Mouse (Mus musculus): ENCODE measurements around the gene Nudt7. TPM values are rescaled to one million over a fixed set of nuclear protein-coding genes. Genes with fewer than 3 reads are reported as not detected.

The Nudt7 gene
- total and polyA plus RNA-seq, 2 experiments from 2014 or later, result 1.8 to 4.2 TPM

DNA sequence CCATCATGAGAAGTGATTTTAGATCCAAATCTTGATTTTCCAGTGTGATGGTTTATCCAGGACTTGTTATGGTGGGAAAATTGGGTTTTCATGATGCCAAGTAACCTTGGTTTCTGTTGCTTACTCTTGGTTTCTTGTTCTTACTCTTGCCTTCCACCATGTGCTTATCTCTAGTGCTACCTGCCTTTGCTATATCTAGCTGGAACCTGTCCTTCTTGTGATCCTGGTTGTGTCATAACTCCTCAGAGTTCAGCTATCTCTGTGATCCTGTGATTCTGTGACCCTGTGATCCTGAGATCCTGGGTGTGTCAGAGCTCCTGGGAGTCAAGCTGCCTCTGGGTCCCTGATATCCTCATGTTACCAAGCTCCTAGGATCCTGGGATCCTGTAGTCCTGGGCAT, 8.8 kb downstream of the Nudt7 start:
- H3K4me2 ChIP-seq (ENCODE audit: low read depth), result no peak overlapping the region
- no peak overlapping the region for H3K27ac ChIP-seq (ENCODE audit: low read depth, low read length)
- H3K36me3 ChIP-seq (ENCODE audit: insufficient read depth), result no peaks in the 10 kb centered on the region
- no peaks in the 10 kb centered on the region for H3K4me1 ChIP-seq (ENCODE audit: insufficient read depth)
- no peaks in the 10 kb centered on the region for H3K9me3 ChIP-seq (ENCODE audit: low read length)
- ATAC-seq, result no peak
- H3K27me3 ChIP-seq (ENCODE audit: insufficient read depth, low read length), result no peaks in the 10 kb centered on the region
- no peak for TF ChIP-seq CTCF (IDR thresholded peaks at IDR 0.05; ENCODE audit: low read depth)
- no peak overlapping the region for H3K4me3 ChIP-seq (ENCODE audit: low read depth, low read length)
- no peak overlapping the region for H3K9ac ChIP-seq
- no peak for DNase-seq

DNA sequence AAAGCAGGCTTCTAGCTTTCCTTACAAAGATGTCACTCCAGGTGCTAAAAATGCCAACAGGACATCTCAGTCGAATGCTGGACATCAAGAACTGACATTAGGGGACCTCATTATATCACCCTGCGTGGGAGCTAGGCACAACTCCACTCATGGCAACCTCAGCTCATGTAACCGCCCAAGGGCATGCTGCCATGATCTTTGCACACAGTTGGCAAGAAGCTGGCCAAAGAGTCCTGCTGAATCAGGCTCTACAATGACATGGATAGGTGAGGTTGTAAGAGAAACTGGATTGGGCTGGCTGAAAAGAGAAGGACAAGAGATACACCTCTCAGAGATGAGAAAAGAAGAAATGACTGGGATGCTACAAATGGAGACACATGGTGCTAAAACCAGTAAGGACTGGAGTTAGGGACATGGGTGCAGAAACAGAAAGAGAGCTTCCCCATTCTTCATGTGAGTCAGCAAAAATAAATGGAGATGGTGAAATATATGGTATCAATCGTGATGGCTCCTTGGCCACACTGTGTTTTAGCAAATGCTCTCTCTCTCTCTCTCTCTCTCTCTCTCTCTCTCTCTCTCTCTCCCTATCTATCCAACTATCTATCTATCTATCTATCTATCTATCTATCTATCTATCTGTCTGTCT, 10.4 kb downstream of the Nudt7 start:
- no peak overlapping the region for H3K4me3 ChIP-seq (ENCODE audit: low read depth, low read length)
- no peaks in the 10 kb centered on the region for H3K9me3 ChIP-seq (ENCODE audit: low read length)
- H3K27me3 ChIP-seq (ENCODE audit: insufficient read depth, low read length), result no peaks in the 10 kb centered on the region
- no peaks in the 10 kb centered on the region for H3K36me3 ChIP-seq (ENCODE audit: insufficient read depth)
- no peak overlapping the region for H3K27ac ChIP-seq (ENCODE audit: low read depth, low read length)
- 86% methylated on average over 4 of the region's 4 CpGs for WGBS
- no peak for TF ChIP-seq CTCF (IDR thresholded peaks at IDR 0.05; ENCODE audit: low read depth)
- DNase-seq (no peak), ATAC-seq (no peak)
- no peak overlapping the region for H3K9ac ChIP-seq
- H3K4me1 ChIP-seq (ENCODE audit: insufficient read depth), result no peaks in the 10 kb centered on the region
- no peak overlapping the region for H3K4me2 ChIP-seq (ENCODE audit: low read depth)

DNA sequence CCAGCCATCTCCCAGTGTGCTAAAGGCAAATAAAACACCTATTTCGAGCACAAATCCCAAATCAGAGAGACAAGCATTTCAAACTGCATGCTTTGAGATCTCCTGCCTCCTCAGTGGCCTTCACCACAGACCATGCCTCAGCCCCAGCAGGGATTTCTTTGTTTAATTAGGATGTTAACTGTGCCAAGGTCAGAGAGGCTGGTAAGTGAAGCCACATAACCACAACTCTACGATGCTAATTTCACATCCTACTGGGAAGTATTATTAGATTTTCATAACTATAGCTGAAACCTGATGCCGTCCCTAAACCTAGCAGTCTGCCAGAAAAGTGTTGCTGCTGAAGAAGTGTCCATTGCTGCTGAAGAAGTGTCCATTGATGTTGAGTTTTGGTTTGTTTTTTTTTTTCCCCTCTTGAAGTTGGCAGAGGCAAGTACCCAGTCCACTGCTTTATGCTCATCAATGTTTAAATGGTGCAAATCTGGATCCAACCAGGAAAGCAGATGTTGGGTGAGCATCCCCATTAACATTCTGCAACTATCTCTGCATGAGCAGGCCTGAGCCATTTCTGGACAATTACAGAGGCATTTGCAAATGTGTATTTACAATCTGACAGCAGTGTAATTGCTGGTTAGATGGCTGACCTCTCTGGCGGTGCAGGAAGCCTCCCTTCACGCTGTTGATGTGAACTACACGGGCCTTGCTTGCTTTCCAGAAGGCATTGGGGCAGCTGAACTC, 20.1 kb downstream of the Nudt7 start:
- Histone ChIP-seq H3K4me2 (ENCODE audit: low read depth) (no peak overlapping the region), H3K9ac (no peak overlapping the region), H3K4me1 (ENCODE audit: insufficient read depth) (no peaks in the 10 kb centered on the region), H3K9me3 (ENCODE audit: low read length) (no peaks in the 10 kb centered on the region), H3K36me3 (ENCODE audit: insufficient read depth) (no peaks in the 10 kb centered on the region), H3K27me3 (ENCODE audit: insufficient read depth, low read length) (no peaks in the 10 kb centered on the region), H3K4me3 (ENCODE audit: low read depth, low read length) (no peak overlapping the region), H3K27ac (ENCODE audit: low read depth, low read length) (no peak overlapping the region)
- DNase-seq, result no peak
- no peak for ATAC-seq
- WGBS, result 66% methylated on average over 6 of the region's 6 CpGs
- TF ChIP-seq CTCF (IDR thresholded peaks at IDR 0.05; ENCODE audit: low read depth), result no peak

DNA sequence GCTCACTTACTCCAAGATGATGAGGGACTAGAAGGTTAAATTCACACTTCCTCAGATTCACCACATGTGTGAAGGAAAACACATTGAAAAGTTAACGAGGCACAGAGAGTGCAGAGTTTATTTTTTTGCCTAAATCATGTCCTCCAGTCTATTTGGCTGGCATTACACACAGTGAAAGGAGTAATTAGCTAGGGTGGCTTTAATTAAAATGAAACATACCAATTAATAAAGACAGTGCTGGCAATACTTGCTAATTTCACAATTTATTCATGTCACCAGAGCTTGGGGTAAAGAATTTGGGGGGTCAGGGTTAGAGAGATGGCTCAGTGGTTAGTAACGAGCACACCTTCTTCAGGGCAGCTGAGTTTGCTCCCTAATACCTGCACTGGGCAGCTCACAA, 25.2 kb downstream of the Nudt7 start:
- no peak overlapping the region for H3K4me3 ChIP-seq (ENCODE audit: low read depth, low read length)
- no peak for DNase-seq
- no peaks in the 10 kb centered on the region for H3K9me3 ChIP-seq (ENCODE audit: low read length)
- no peaks in the 10 kb centered on the region for H3K4me1 ChIP-seq (ENCODE audit: insufficient read depth)
- no peak overlapping the region for H3K27ac ChIP-seq (ENCODE audit: low read depth, low read length)
- 35% methylated on average over 2 of the region's 2 CpGs for WGBS
- H3K36me3 ChIP-seq (ENCODE audit: insufficient read depth), result no peaks in the 10 kb centered on the region
- H3K4me2 ChIP-seq (ENCODE audit: low read depth), result no peak overlapping the region
- no peak overlapping the region for H3K9ac ChIP-seq
- ATAC-seq, result no peak
- no peak for TF ChIP-seq CTCF (IDR thresholded peaks at IDR 0.05; ENCODE audit: low read depth)
- no peaks in the 10 kb centered on the region for H3K27me3 ChIP-seq (ENCODE audit: insufficient read depth, low read length)

DNA sequence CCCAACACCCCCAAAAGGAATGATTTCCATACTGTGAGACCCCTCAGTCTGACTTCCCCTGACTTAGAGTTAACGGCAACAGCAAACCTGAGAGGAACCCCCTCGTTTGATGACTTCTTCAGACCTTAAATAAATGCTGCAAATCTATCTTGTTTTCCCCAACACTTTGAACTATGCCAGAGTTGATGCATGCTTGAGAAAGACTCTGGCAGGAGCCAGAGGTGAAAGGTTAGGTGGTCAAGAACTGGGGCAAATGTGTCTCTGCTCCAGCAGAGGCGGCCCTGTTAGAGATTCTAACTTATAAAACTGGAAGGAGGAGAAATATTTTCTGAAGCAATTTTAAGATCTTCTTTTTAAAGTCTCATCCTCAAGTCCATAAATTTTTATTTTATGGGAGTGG, 26.3 kb downstream of the Nudt7 start:
- Histone ChIP-seq H3K4me3 (ENCODE audit: low read depth, low read length) (no peak overlapping the region), H3K9me3 (ENCODE audit: low read length) (no peaks in the 10 kb centered on the region), H3K9ac (no peak overlapping the region), H3K27ac (ENCODE audit: low read depth, low read length) (no peak overlapping the region), H3K4me1 (ENCODE audit: insufficient read depth) (no peaks in the 10 kb centered on the region), H3K27me3 (ENCODE audit: insufficient read depth, low read length) (no peaks in the 10 kb centered on the region), H3K4me2 (ENCODE audit: low read depth) (no peak overlapping the region), H3K36me3 (ENCODE audit: insufficient read depth) (no peaks in the 10 kb centered on the region)
- WGBS, result 90% methylated on average over 3 of the region's 3 CpGs
- ATAC-seq (no peak), DNase-seq (no peak)
- TF ChIP-seq CTCF (IDR thresholded peaks at IDR 0.05; ENCODE audit: low read depth), result no peak

DNA sequence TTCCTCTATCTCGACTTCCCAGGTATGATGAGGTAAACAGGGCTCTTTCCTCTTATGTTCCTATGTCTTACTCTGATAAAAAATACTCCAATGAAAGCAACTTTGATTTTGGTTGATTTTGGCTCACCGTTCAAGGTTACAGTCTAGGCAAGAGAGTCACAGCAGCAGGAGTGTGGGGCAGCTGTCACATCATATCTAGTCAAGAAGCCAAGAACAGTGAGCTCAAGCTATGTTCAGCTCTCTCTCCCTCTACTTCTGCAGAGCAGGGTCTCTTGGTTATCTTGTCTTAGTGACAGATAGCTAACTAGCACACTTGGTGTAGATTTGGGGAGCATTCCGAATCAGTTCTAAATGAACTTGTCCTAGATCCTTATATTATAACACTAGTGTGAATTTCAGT, 30.5 kb downstream of the Nudt7 start:
- no peak for TF ChIP-seq CTCF (IDR thresholded peaks at IDR 0.05; ENCODE audit: low read depth)
- no peak overlapping the region for H3K4me2 ChIP-seq (ENCODE audit: low read depth)
- no peaks in the 10 kb centered on the region for H3K4me1 ChIP-seq (ENCODE audit: insufficient read depth)
- no peak for ATAC-seq
- no peaks in the 10 kb centered on the region for H3K9me3 ChIP-seq (ENCODE audit: low read length)
- H3K27ac ChIP-seq (ENCODE audit: low read depth, low read length), result no peak overlapping the region
- H3K36me3 ChIP-seq (ENCODE audit: insufficient read depth), result no peaks in the 10 kb centered on the region
- no peak for DNase-seq
- WGBS, result 91% methylated on average over 3 of the region's 3 CpGs
- no peak overlapping the region for H3K9ac ChIP-seq
- H3K4me3 ChIP-seq (ENCODE audit: low read depth, low read length), result no peak overlapping the region
- no peaks in the 10 kb centered on the region for H3K27me3 ChIP-seq (ENCODE audit: insufficient read depth, low read length)

DNA sequence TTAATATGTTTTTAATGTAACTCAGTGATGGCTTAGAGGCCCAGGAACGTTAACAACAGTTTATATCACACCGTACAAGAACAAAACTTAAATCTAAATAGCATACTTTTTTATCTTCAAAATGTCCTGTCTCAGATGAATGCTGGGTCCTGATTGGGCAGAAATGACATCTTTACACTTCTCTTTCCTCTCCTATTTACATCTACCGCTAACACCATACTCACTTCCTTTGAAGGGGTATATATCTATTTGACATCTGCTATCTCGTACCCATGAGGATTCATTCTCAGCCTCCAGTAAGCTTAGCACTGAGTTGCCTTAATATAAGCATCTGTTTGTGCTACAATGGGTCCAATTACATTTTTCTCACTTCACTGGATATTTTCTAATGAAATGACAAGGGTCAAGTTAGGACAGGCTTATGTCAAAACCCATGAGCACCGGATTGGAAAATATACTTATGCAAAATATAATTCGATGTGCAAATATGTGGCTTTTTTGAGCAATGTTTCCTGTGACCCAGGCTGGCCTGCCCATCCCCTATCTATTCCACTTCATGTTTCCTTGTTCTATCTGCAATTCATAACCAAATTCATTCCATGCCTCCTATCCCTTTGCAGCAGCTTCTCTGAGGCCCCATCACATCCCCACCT, 31.2 kb downstream of the Nudt7 start:
- H3K27ac ChIP-seq (ENCODE audit: low read depth, low read length), result no peak overlapping the region
- ATAC-seq, result no peak
- H3K9me3 ChIP-seq (ENCODE audit: low read length), result no peaks in the 10 kb centered on the region
- no peaks in the 10 kb centered on the region for H3K27me3 ChIP-seq (ENCODE audit: insufficient read depth, low read length)
- DNase-seq, result no peak
- TF ChIP-seq CTCF (IDR thresholded peaks at IDR 0.05; ENCODE audit: low read depth), result no peak
- WGBS, result 89% methylated on average over 6 of the region's 6 CpGs
- H3K4me2 ChIP-seq (ENCODE audit: low read depth), result no peak overlapping the region
- no peak overlapping the region for H3K4me3 ChIP-seq (ENCODE audit: low read depth, low read length)
- H3K9ac ChIP-seq, result no peak overlapping the region
- no peaks in the 10 kb centered on the region for H3K4me1 ChIP-seq (ENCODE audit: insufficient read depth)
- H3K36me3 ChIP-seq (ENCODE audit: insufficient read depth), result no peaks in the 10 kb centered on the region
